Mouse (Mus musculus) limb, embryonic 14.5 days (tissue): ENCODE measurements at regions not wholly inside any gene's neighbourhood (a gene's known extent, or its start where the extent isn't known, plus 50 kb on each side); places are given as distances from the start of the nearest gene placed in this dataset.

ENCODE experiments used
- ATAC-seq: fragments of 200-750 bp; cut with Nextera tagmentation; 2 replicates; pipeline ENCODE4 v1.8.0; 2017; ENCODE audit warnings: low read depth, moderate number of reproducible peaks, moderate TSS enrichment; ENCODE audit not compliant: low FRiP score
- DNase-seq: peaks from one replicate; pipeline ENCODE4 v3.0.0-alpha.2; 2015; ENCODE audit warnings: low spot score
- H3K27ac ChIP-seq: fragments of 300-500 bp; sonication (generic); replicated peaks from 2 replicates; pipeline ENCODE4 v1.5.1; 2014; ENCODE audit warnings: low read depth, mild to moderate bottlenecking, low read length, moderate library complexity, mixed read lengths
- H3K27me3 ChIP-seq: fragments of 300-500 bp; sonication (generic); 2 replicates; pipeline ENCODE4 v1.6.1; 2014; ENCODE audit warnings: low read length, mixed read lengths; ENCODE audit not compliant: control insufficient read depth, insufficient read depth
- H3K36me3 ChIP-seq: fragments of 300-500 bp; sonication (generic); 2 replicates; pipeline ENCODE4 v1.6.1; 2014; ENCODE audit warnings: mild to moderate bottlenecking, low read length, moderate library complexity, mixed read lengths; ENCODE audit not compliant: control insufficient read depth, insufficient read depth
- H3K4me1 ChIP-seq: fragments of 300-500 bp; sonication (generic); 2 replicates; pipeline ENCODE4 v1.6.1; 2014; ENCODE audit warnings: antibody characterized with exemption, low read length, mixed read lengths; ENCODE audit not compliant: control insufficient read depth, insufficient read depth
- H3K4me2 ChIP-seq: fragments of 300-500 bp; sonication (generic); replicated peaks from 2 replicates; pipeline ENCODE4 v1.6.1; 2014; ENCODE audit warnings: low read depth, mild to moderate bottlenecking, low read length, moderate library complexity; ENCODE audit not compliant: severe bottlenecking
- H3K4me3 ChIP-seq: fragments of 300-500 bp; sonication (generic); replicated peaks from 2 replicates; pipeline ENCODE4 v1.5.1; 2014; ENCODE audit warnings: low read length
- H3K9ac ChIP-seq: fragments of 300-500 bp; sonication (generic); 2 replicates; pipeline ENCODE4 v1.6.1; 2014; ENCODE audit warnings: mild to moderate bottlenecking, low read depth, low read length, moderate library complexity; ENCODE audit not compliant: severe bottlenecking
- H3K9me3 ChIP-seq: fragments of 300-500 bp; sonication (generic); 2 replicates; pipeline ENCODE4 v1.6.1; 2016; ENCODE audit warnings: low read length; ENCODE audit not compliant: control insufficient read depth
- POLR2A ChIP-seq: fragments of 200-500 bp; IDR thresholded peaks from 2 replicates; pipeline ENCODE4 v1.8.0; 2012; ENCODE audit warnings: inconsistent platforms, mild to moderate bottlenecking, moderate library complexity, borderline replicate concordance; ENCODE audit not compliant: insufficient read depth, insufficient read length; ENCODE audit errors: extremely low read depth
- WGBS: fragments of 180-500 bp; shearing (Covaris S2); extraction: QIAGEN DNeasy Blood & Tissue Kit; methylation state at CpG from one replicate; pipeline ENCODE4 v1.1.7; 2014; 5-methylcytosine and 5-hydroxymethylcytosine counted together

DNA sequence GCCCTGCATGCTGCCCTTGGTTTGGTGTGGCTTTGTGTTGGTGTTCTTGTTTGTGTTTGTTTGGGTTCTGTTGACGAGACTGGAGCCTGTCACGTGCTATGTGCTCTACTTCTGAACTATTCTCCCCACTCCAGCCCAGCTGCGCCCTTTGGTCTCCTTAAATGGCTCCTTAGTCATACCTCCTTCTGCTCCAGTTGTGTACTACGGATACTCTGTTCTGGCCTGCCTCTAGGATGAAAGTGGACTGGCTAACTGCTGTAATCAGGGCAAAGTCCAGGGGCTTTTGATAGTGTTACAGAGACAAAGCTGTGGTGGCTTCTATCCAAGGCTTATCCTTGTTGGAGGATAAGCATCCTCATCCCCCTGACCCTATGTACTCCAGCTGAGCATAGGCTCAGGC, 92.0 kb downstream of the Ddx3x start:
- no peak for TF ChIP-seq POLR2A
- Histone ChIP-seq H3K27me3 (no peaks in the 10 kb centered on the region), H3K4me2 (no peak overlapping the region), H3K4me3 (no peak overlapping the region), H3K27ac (no peak overlapping the region), H3K4me1 (no peaks in the 10 kb centered on the region), H3K36me3 (no peaks in the 10 kb centered on the region), H3K9ac (no peak overlapping the region), H3K9me3 (no peaks in the 10 kb centered on the region)
- DNase-seq (no peak), ATAC-seq (no peak)
- WGBS = 74% methylated on average over 4 of the region's 4 CpGs

DNA sequence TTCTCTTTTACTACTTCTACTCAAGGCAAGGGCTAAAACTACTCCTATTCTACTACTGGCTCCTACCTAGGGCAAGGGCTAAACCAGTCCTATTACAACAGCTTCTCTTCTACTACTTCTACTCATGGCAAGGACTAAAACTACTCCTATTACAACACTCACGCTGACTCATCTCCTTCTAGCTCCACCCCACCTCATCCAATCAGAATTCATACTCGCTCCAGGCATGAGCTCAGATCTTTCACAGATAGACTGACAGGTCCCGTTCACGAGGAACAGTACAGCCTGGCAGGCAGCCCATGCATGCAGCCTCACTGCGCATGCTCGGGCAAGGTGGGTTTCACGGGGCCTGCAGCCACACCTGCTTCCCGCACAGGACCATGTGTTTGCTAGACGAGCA, 79.6 kb upstream of the Nyx start:
- DNase-seq = peak; percentile 4
- H3K27me3 ChIP-seq = no peaks in the 10 kb centered on the region
- H3K27ac ChIP-seq = no peak overlapping the region
- no peaks in the 10 kb centered on the region for H3K9me3 ChIP-seq
- no peak overlapping the region for H3K4me2 ChIP-seq
- no peak overlapping the region for H3K9ac ChIP-seq
- TF ChIP-seq POLR2A = no peak
- H3K4me1 ChIP-seq = no peaks in the 10 kb centered on the region
- no peaks in the 10 kb centered on the region for H3K36me3 ChIP-seq
- no peak for ATAC-seq
- 77% methylated on average over 9 of the region's 9 CpGs for WGBS
- H3K4me3 ChIP-seq = no peak overlapping the region

DNA sequence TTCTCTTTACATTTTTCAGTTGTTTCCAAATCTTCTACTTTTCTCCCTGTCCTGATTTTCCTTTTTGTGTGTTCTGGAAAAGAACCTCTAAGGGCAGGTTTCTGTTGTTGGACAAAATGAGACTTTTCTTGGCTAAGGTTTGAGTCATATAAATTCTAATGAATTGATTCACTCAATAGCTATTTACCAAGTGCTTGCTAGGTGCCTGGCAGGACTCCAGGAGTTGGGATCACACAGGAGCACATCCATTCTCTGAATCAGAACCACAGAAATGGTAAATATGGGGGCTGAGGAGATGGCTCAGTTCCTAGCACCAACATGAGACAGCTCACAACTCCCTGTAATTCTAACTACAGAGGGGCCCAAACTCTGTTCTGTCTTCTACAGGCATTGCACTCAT, 67.4 kb upstream of the Nyx start:
- H3K4me2 ChIP-seq = no peak overlapping the region
- no peak overlapping the region for H3K27ac ChIP-seq
- no peaks in the 10 kb centered on the region for H3K36me3 ChIP-seq
- no peak overlapping the region for H3K4me3 ChIP-seq
- ATAC-seq (no peak), DNase-seq (no peak)
- TF ChIP-seq POLR2A = no peak
- H3K9me3 ChIP-seq = no peaks in the 10 kb centered on the region
- no peaks in the 10 kb centered on the region for H3K27me3 ChIP-seq
- H3K4me1 ChIP-seq = no peaks in the 10 kb centered on the region
- H3K9ac ChIP-seq = no peak overlapping the region

DNA sequence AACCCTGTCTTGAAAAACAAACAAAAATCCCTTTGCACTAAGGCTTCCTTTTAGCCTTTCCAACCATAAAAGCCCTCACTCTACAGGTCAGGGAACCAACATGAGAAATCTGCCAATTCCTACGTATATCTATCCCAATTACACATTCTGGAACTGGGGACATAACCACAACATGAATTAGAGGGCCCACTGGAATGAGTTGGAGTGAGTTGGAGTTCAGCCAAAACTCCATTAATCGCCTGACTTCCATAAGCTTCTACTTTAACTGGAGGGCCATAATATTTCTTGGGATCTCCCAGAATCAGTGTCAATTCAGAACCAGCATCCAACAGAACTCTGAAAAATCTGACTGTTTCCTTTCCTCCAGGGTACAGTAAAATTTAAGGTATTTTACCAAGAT, 53.2 kb upstream of the Nyx start:
- peak; percentile 59 for DNase-seq
- Histone ChIP-seq H3K9me3 (no peaks in the 10 kb centered on the region), H3K27me3 (no peaks in the 10 kb centered on the region), H3K27ac (no peak overlapping the region), H3K36me3 (no peaks in the 10 kb centered on the region), H3K4me3 (no peak overlapping the region), H3K4me2 (no peak overlapping the region), H3K4me1 (no peaks in the 10 kb centered on the region), H3K9ac (no peak overlapping the region)
- no peak for TF ChIP-seq POLR2A
- WGBS = 40% methylated on average over 2 of the region's 2 CpGs
- no peak for ATAC-seq

- no peak overlapping the region for H3K9ac ChIP-seq
- H3K27ac ChIP-seq = no peak overlapping the region
- H3K4me3 ChIP-seq = no peak overlapping the region
- H3K4me1 ChIP-seq = no peaks in the 10 kb centered on the region
- no peaks in the 10 kb centered on the region for H3K27me3 ChIP-seq
- 58% methylated on average over 3 of the region's 3 CpGs for WGBS
- TF ChIP-seq POLR2A = no peak
- ATAC-seq = no peak
- no peak overlapping the region for H3K4me2 ChIP-seq
- no peaks in the 10 kb centered on the region for H3K9me3 ChIP-seq
- DNase-seq = no peak
- no peaks in the 10 kb centered on the region for H3K36me3 ChIP-seq
Measured at GRCm38 (mm10) chrX:13413135-13413534, 52.8 kb upstream of the Nyx start.
